Mouse (Mus musculus) erythroblast, embryonic 14.5 days (primary cell): ENCODE measurements around the gene Ppp1r12b.

Experiments used
- GATA1 ChIP-seq: IDR thresholded peaks from 2 replicates; pipeline ENCODE4 v1.6.1; 2012; ENCODE audit warnings: low read length, inconsistent platforms, mixed read lengths
- TAL1 ChIP-seq: IDR thresholded peaks from 3 replicates; pipeline ENCODE4 v1.6.1; 2012; ENCODE audit warnings: low read length, inconsistent platforms, mixed read lengths

DNA sequence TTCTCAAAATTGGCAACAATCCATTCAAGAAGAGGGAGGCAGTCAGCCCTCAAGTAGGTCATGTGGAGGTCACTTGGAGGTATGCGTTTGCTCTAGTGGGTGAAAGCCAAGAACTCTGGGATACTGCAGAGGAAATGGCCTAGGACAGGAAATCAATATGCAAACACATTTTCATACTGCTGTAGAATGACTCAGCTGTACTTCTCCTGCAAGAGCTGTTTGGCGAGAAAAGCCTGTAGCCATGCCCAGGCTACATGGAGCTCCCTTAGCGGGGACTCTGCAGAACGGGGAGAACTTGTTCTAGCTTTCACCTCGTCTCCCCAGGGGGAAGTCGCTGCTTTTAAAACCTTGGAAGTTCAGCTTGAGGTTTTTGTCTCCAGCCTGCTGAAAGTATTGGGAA lies 184.4 kb downstream of the Ppp1r12b start:
- TF ChIP-seq GATA1 (no peak), TAL1 (no peak)
